Mouse (Mus musculus) midbrain, embryonic 12.5 days (tissue): ENCODE data around the gene Cdca3. TPM values are rescaled to one million over a fixed set of nuclear protein-coding genes. Genes with fewer than 3 reads are reported as not detected.
A peak's percentile ranks its signal among the peaks of the same experiment; 100 is the strongest.
"Not testable (repeated sequence)": the region's sequence is repeated elsewhere in the genome, so short reads cannot be mapped to it uniquely, and the experiment has no call there.

Source experiments
- ATAC-seq: fragments of 200-750 bp; cut with Nextera tagmentation; 2 replicates; pipeline ENCODE4 v1.8.0; 2017; ENCODE audit warnings: low read depth, moderate TSS enrichment, moderate library complexity; ENCODE audit not compliant: low FRiP score
- H3K27ac ChIP-seq: fragments of 300-500 bp; sonication (generic); replicated peaks from 2 replicates; pipeline ENCODE4 v1.5.1; 2016; ENCODE audit warnings: mild to moderate bottlenecking
- H3K27me3 ChIP-seq: fragments of 300-500 bp; sonication (generic); 2 replicates; pipeline ENCODE4 v1.6.1; 2016; ENCODE audit warnings: mild to moderate bottlenecking
- H3K36me3 ChIP-seq: fragments of 300-500 bp; sonication (generic); 2 replicates; pipeline ENCODE4 v1.6.1; 2016
- H3K4me1 ChIP-seq: fragments of 300-500 bp; sonication (generic); 2 replicates; pipeline ENCODE4 v1.6.1; 2016
- H3K4me2 ChIP-seq: fragments of 300-500 bp; sonication (generic); replicated peaks from 2 replicates; pipeline ENCODE4 v1.6.1; 2016; ENCODE audit warnings: mild to moderate bottlenecking, moderate library complexity
- H3K4me3 ChIP-seq: fragments of 300-500 bp; sonication (generic); 2 replicates; pipeline ENCODE4 v1.5.1; 2016; ENCODE audit warnings: mild to moderate bottlenecking
- H3K9ac ChIP-seq: fragments of 300-500 bp; sonication (generic); replicated peaks from 2 replicates; pipeline ENCODE4 v1.6.1; 2016; ENCODE audit warnings: mild to moderate bottlenecking, moderate library complexity
- H3K9me3 ChIP-seq: fragments of 300-500 bp; sonication (generic); 2 replicates; pipeline ENCODE4 v1.6.1; 2016; ENCODE audit warnings: mild to moderate bottlenecking
- WGBS: fragments of 180-500 bp; shearing (Covaris S2); methylation state at CpG from one replicate; pipeline ENCODE4 v1.1.7; 2016; 5-methylcytosine and 5-hydroxymethylcytosine counted together
- polyA plus RNA-seq: library from polyadenylated mRNA; unstranded; fragments of >200 nt; fragmentation: Nextera tagmentation; extraction: Ambion mirVana; gene quantifications from 2 replicates; pipeline ENCODE4 v1.2.1, GENCODE M21; 2016

The Cdca3 gene
- polyA plus RNA-seq, 1 experiment from 2014 or later: 169 TPM

- Histone ChIP-seq H3K4me1 (peaks cover 13% of the 10 kb centered on the region), H3K27ac (no peak overlapping the region), H3K36me3 (no peaks in the 10 kb centered on the region), H3K27me3 (0 out of 2 replicates have a peak, but pooled peaks cover 3% of the 10 kb centered on the region), H3K9ac (no peak overlapping the region), H3K4me2 (no peak overlapping the region), H3K4me3 (no peak overlapping the region), H3K9me3 (no peaks in the 10 kb centered on the region)
- WGBS: 83% methylated on average over 3 of the region's 3 CpGs
- ATAC-seq: no peak
Observed at GRCm38 (mm10) chr6:124803061-124803460, 26.3 kb upstream of the Cdca3 start.

GRCm38 (mm10) chr6:124803691-124804090 lies 25.7 kb upstream of the Cdca3 start:
- not testable (repeated sequence) for H3K27me3 ChIP-seq, ATAC-seq, H3K27ac ChIP-seq, H3K9ac ChIP-seq, H3K4me3 ChIP-seq, H3K9me3 ChIP-seq, H3K36me3 ChIP-seq, H3K4me2 ChIP-seq
- H3K4me1 ChIP-seq: peaks cover 19% of the 10 kb centered on the region
- WGBS: 95% methylated on average over 4 of the region's 4 CpGs

DNA sequence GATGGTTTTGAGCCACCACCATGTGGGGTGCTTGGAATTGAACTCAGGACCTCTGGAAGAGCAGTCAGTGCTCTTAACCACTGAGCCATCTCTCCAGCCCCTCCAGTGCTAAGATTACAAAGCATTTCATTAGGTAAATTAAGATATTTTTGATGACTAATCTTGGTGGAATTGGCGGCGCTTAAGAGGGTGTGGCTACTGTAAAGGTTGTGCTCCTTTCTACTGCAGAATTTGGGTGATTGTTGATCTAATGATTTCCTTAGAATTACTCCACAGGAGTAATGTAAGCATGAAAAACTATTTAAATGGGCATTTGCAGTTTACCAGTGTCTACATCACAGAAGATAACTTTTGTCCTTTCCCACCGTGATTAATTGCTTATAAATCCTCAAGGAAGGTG lies 25.0 kb upstream of the Cdca3 start:
- no peak for ATAC-seq
- no peak overlapping the region for H3K9ac ChIP-seq
- no peak overlapping the region for H3K27ac ChIP-seq
- H3K4me3 ChIP-seq: no peak overlapping the region
- no peaks in the 10 kb centered on the region for H3K9me3 ChIP-seq
- H3K4me1 ChIP-seq: peaks cover 26% of the 10 kb centered on the region
- 0 out of 2 replicates have a peak, but pooled peaks cover 3% of the 10 kb centered on the region for H3K27me3 ChIP-seq
- H3K36me3 ChIP-seq: no peaks in the 10 kb centered on the region
- H3K4me2 ChIP-seq: no peak overlapping the region
- 93% methylated on average over 3 of the region's 3 CpGs for WGBS

- WGBS: 2% methylated on average over 34 of the region's 34 CpGs
- Histone ChIP-seq H3K4me1 (peaks cover 36% of the 10 kb centered on the region), H3K9me3 (no peaks in the 10 kb centered on the region), H3K9ac (peak overlapping the region; percentile 44; the same call in 1 of the 2 replicates), H3K4me3 (peak overlapping the region; percentile 39), H3K27ac (peak overlapping the region; percentile 75), H3K27me3 (0 out of 2 replicates have a peak, but pooled peaks cover 3% of the 10 kb centered on the region), H3K36me3 (peaks cover 5% of the 10 kb centered on the region; the same call in 1 of the 2 replicates), H3K4me2 (peak overlapping the region; percentile 71)
- peak; percentile 80 for ATAC-seq
Observed at GRCm38 (mm10) chr6:124805341-124806321, 23.7 kb upstream of the Cdca3 start.

GRCm38 (mm10) chr6:124806446-124807140 lies 22.8 kb upstream of the Cdca3 start:
- H3K4me1 ChIP-seq: peaks cover 36% of the 10 kb centered on the region

GRCm38 (mm10) chr6:124807366-124807765 lies 22.0 kb upstream of the Cdca3 start:
- Histone ChIP-seq H3K4me3 (no peak overlapping the region), H3K9me3 (no peaks in the 10 kb centered on the region), H3K4me1 (peaks cover 40% of the 10 kb centered on the region), H3K4me2 (no peak overlapping the region), H3K27ac (no peak overlapping the region), H3K36me3 (peaks cover 21% of the 10 kb centered on the region), H3K27me3 (0 out of 2 replicates have a peak, but pooled peaks cover 3% of the 10 kb centered on the region), H3K9ac (no peak overlapping the region)
- no peak for ATAC-seq
- WGBS: 92% methylated on average over 4 of the region's 4 CpGs

More at GRCm38 (mm10) chr6:124806446-124807140, 22.8 kb upstream of the Cdca3 start:
- Histone ChIP-seq H3K4me2 (peak overlapping the region; percentile 71), H3K27ac (peak overlapping the region; percentile 75), H3K4me3 (no peak overlapping the region), H3K9me3 (no peaks in the 10 kb centered on the region), H3K36me3 (peaks cover 13% of the 10 kb centered on the region), H3K27me3 (0 out of 2 replicates have a peak, but pooled peaks cover 3% of the 10 kb centered on the region), H3K9ac (no peak overlapping the region)
- ATAC-seq: no peak
- 77% methylated on average over 7 of the region's 7 CpGs for WGBS

GRCm38 (mm10) chr6:124807986-124808357 lies 21.4 kb upstream of the Cdca3 start:
- peak overlapping the region; percentile 58 for H3K9ac ChIP-seq
- WGBS: 81% methylated on average over 6 of the region's 6 CpGs

DNA sequence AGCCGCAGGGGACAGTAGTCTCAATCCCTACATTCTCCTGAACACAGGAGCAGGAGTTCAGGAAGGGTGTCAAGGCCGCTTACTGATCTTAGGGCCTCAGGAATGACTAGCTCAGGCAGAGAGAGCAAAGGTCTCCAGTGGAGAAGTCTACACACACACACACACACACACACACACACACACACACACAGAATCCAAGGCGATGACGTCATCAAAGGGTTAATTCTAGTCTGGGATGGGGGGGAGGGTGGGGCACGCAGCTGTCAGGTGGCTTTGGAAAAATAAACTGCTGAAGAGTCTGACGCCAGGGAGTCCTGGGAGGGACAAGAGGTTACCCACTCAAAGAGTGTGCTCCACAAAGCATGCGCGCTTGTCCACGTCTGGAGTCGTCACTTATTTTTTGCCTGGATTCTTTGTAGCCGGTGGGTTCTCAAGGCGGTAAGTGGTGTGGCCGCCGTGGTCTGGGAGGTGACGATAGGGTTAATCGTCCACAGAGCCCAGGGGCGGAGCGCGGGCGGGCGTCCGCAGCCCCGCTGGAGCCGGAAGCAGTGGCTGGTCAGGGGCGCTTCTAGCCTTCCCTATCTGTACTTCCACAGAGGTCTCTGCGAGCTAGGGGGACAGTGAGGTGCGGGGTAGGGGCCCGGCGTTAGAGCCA lies 20.9 kb upstream of the Cdca3 start, which contains the start of gene Spsb2:
Gene Spsb2 (plus strand): TSS at position 304 of the 655 bp plus-strand sequence.
- ATAC-seq: peak; percentile 14
- Histone ChIP-seq H3K4me1 (peaks cover 50% of the 10 kb centered on the region), H3K36me3 (peaks cover 22% of the 10 kb centered on the region), H3K9ac (peak within 1 kb of the TSS; percentile 58), H3K4me2 (peak within 1 kb of the TSS; percentile 92), H3K4me3 (peak within 1 kb of the TSS; percentile 52), H3K9me3 (no peaks in the 10 kb centered on the region), H3K27ac (peak within 1 kb of the TSS; percentile 78), H3K27me3 (no peaks in the 10 kb centered on the region)
- 4% methylated on average over 29 of the region's 29 CpGs for WGBS

More at GRCm38 (mm10) chr6:124807986-124808357, 21.4 kb upstream of the Cdca3 start:
- Histone ChIP-seq H3K9me3 (no peaks in the 10 kb centered on the region), H3K4me2 (peak overlapping the region; percentile 92), H3K4me1 (peaks cover 46% of the 10 kb centered on the region), H3K4me3 (peak overlapping the region; percentile 52), H3K36me3 (peaks cover 22% of the 10 kb centered on the region), H3K27ac (0 out of 2 replicates have a peak overlapping the region, but pooled peaks have one; percentile 78), H3K27me3 (no peaks in the 10 kb centered on the region)
- ATAC-seq: no peak

DNA sequence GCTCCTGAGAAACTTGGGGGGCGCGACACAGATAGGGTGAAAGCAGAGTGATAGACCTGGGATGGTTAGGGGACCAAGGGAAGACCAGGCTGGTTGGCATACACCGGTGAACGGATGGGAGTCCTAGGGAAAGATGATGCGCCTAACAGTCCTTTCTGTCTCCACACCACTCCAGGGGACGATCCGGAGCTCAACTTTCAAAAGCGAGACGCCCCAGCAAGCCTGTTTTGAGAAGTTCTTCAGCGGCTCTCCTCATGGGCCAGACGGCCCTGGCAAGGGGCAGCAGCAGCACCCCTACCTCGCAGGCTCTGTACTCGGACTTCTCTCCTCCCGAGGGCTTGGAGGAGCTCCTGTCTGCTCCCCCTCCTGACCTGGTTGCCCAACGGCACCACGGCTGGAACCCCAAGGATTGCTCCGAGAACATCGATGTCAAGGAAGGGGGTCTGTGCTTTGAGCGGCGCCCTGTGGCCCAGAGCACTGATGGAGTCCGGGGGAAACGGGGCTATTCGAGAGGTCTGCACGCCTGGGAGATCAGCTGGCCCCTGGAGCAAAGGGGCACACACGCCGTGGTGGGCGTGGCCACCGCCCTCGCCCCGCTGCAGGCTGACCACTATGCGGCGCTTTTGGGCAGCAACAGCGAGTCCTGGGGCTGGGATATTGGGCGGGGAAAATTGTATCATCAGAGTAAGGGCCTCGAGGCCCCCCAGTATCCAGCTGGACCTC lies 20.1 kb upstream of the Cdca3 start:
- Histone ChIP-seq H3K36me3 (peaks cover 22% of the 10 kb centered on the region), H3K9ac (peak overlapping the region; percentile 58), H3K27ac (peak overlapping the region; percentile 78), H3K4me3 (peak overlapping the region; percentile 52), H3K4me1 (peaks cover 52% of the 10 kb centered on the region), H3K27me3 (no peaks in the 10 kb centered on the region), H3K4me2 (peak overlapping the region; percentile 92), H3K9me3 (no peaks in the 10 kb centered on the region)
- under 1% methylated on average over 35 of the region's 35 CpGs for WGBS
- ATAC-seq: peak; percentile 20

- Histone ChIP-seq H3K36me3 (peaks cover 22% of the 10 kb centered on the region), H3K4me3 (peak overlapping the region; percentile 52), H3K9ac (peak overlapping the region; percentile 58), H3K27me3 (no peaks in the 10 kb centered on the region), H3K4me1 (peaks cover 59% of the 10 kb centered on the region), H3K9me3 (no peaks in the 10 kb centered on the region), H3K27ac (peak overlapping the region; percentile 78), H3K4me2 (peak overlapping the region; percentile 92)
- ATAC-seq: no peak
- WGBS: 45% methylated on average over 14 of the region's 14 CpGs
Observed at GRCm38 (mm10) chr6:124809775-124810538, 19.4 kb upstream of the Cdca3 start.
